Mouse (Mus musculus): Measurements from ENCODE around the gene Ppef1. TPM values are rescaled to one million over a fixed set of nuclear protein-coding genes. Genes with fewer than 3 reads are reported as not detected.
A peak's percentile ranks its signal among the peaks of the same experiment; 100 is the strongest.

Ppef1 gene
- polyA plus RNA-seq, 1 experiment from 2014 or later: 0.06 TPM

DNA sequence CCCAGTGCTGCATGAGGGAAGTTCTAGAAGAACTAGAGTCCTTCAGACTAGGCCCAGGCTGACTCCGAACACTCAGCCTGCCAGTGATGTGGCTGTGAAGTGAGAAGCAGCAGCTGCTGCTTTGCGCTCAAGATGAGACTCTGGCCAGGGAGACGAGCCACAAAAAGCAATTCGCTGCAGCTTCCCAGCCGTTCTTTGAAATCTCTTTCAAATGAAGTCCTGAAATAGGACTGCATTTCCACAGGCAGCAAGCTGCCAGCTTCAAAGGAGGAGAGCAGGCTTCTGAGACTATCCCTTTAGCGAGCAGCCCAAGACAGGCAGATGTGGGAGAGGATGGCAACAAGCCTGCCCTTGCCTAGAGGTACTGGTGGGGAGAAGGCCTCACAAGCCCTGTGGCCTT lies 142.6 kb downstream of the Ppef1 start:
- no peaks in the 10 kb centered on the region for H3K4me1 ChIP-seq
- ATAC-seq (ENCODE audit: borderline replicate concordance, extremely low read depth, low FRiP score, low TSS enrichment): peak; percentile 65; the same call in 1 of the 2 replicates
- H3K27ac ChIP-seq: peak overlapping the region; percentile 61
- H3K4me3 ChIP-seq: no peak overlapping the region
- H3K36me3 ChIP-seq: no peaks in the 10 kb centered on the region
- 66% methylated on average over 6 of the region's 6 CpGs for WGBS
- H3K4me2 ChIP-seq: no peak overlapping the region
- H3K9me3 ChIP-seq: no peaks in the 10 kb centered on the region
- H3K27me3 ChIP-seq: peaks cover 4% of the 10 kb centered on the region; the same call in 1 of the 2 replicates
- H3K9ac ChIP-seq: no peak overlapping the region

DNA sequence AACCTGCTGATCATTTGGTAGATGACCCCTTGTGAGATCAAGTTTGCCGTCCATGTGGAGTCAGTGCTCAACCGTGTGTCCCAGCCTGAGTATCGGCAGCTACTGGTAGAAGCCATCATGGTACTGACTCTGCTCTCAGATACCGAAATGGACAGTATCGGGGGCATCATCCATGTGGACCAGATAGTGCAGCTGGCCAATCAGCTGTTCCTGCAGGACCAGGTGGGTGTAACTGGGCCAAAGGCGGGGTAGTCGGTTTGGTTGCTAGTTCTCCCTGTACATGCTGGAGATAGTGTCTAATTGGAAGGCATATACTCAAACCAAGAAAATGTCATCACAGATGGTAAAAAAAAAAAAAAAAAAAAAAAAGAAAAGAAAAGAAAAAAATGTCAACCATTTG lies 145.4 kb downstream of the Ppef1 start:
- H3K4me1 ChIP-seq: no peaks in the 10 kb centered on the region
- no peak overlapping the region for H3K4me2 ChIP-seq
- 94% methylated on average over 7 of the region's 7 CpGs for WGBS
- no peaks in the 10 kb centered on the region for H3K36me3 ChIP-seq
- H3K9me3 ChIP-seq: no peaks in the 10 kb centered on the region
- H3K4me3 ChIP-seq: no peak overlapping the region
- H3K9ac ChIP-seq: no peak overlapping the region
- H3K27ac ChIP-seq: no peak overlapping the region
- no peaks in the 10 kb centered on the region; the same call in 1 of the 2 replicates for H3K27me3 ChIP-seq
- ATAC-seq (ENCODE audit: borderline replicate concordance, extremely low read depth, low FRiP score, low TSS enrichment): no peak

DNA sequence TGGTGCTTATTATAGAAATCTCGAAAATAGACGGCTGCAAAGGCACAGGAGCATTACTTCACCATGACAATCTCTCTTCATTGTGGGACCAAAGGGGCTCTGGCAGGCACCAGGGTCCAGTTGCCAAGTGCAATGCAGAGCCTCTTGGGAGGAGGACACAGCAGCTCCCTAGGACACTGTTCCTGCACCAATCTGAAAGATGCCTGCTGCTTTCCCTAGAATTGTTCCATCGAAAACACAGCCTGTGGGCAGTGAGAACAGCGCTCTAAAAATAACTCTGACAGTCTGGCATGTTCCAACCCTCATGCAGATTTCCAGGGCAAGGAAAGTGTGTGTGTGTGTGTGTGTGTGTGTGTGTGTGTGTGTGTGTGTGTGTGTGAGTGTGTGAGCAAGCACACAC lies 147.0 kb downstream of the Ppef1 start:
- no peak overlapping the region for H3K9ac ChIP-seq
- H3K4me1 ChIP-seq: no peaks in the 10 kb centered on the region
- no peak for ATAC-seq (ENCODE audit: borderline replicate concordance, extremely low read depth, low FRiP score, low TSS enrichment)
- no peak overlapping the region for H3K4me3 ChIP-seq
- H3K36me3 ChIP-seq: no peaks in the 10 kb centered on the region
- WGBS: 80% methylated on average over 4 of the region's 4 CpGs
- no peak overlapping the region for H3K27ac ChIP-seq
- H3K4me2 ChIP-seq: no peak overlapping the region
- no peaks in the 10 kb centered on the region for H3K9me3 ChIP-seq
- H3K27me3 ChIP-seq: no peaks in the 10 kb centered on the region; the same call in 1 of the 2 replicates

DNA sequence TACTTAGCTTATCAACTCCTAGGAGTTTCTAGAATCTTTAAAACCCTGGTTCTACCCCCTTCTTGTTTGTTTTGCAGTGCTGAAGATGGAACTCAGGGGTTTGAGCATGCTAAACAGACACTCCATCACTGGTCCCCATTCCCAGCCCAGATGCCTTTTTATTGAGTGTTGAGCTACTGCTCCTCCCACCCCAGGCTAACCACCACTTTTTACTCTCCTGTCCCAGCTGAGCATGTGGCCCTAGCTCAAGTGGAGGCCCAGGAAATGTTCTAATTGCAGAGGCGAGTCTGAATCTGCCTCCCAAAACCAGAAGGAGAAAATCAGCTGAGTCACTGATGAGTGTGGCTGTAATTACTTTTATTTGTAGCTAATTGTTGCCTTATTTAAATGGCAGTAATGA lies 150.5 kb downstream of the Ppef1 start:
- no peak overlapping the region for H3K9ac ChIP-seq
- H3K27ac ChIP-seq: no peak overlapping the region
- H3K4me1 ChIP-seq: no peaks in the 10 kb centered on the region
- no peaks in the 10 kb centered on the region for H3K9me3 ChIP-seq
- 59% methylated on average over 1 of the region's 1 CpGs for WGBS
- H3K27me3 ChIP-seq: no peaks in the 10 kb centered on the region; the same call in 1 of the 2 replicates
- no peak overlapping the region for H3K4me3 ChIP-seq
- ATAC-seq (ENCODE audit: borderline replicate concordance, extremely low read depth, low FRiP score, low TSS enrichment): no peak
- no peaks in the 10 kb centered on the region for H3K36me3 ChIP-seq
- no peak overlapping the region for H3K4me2 ChIP-seq

DNA sequence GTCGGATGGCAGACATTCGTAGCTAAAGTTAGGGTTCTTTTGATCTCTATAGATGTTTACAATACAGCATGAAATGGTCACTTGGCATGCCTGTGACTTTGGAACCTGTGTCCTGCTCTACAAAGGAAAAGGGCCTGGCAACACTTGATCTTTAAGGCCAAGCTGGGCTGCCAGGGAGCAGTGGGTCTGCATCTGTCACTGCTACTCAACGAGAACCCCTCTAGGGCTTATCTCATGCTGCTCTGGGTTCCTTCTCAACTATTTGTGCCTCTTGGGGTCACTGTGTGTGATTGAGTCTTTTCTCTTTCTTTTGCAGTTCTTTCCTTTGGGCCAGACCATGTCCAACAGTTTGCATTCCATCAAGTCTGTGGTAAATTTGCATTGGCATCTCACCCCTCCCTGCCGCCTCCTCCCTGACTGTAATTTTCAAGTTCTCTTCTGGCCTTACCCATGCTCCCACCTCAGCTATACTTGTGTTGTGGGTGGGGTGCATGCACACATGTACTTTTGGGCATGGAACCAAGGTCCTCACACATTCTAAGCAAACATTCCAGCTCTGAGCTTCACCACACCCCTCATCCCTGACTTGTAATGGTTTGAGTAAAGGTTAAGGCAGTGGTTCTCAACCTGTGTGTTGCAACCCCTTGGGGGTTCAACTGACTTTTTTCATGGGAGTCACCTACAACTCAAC lies 151.3 kb downstream of the Ppef1 start:
- peak; percentile 66; the same call in 1 of the 2 replicates for ATAC-seq (ENCODE audit: borderline replicate concordance, extremely low read depth, low FRiP score, low TSS enrichment)

DNA sequence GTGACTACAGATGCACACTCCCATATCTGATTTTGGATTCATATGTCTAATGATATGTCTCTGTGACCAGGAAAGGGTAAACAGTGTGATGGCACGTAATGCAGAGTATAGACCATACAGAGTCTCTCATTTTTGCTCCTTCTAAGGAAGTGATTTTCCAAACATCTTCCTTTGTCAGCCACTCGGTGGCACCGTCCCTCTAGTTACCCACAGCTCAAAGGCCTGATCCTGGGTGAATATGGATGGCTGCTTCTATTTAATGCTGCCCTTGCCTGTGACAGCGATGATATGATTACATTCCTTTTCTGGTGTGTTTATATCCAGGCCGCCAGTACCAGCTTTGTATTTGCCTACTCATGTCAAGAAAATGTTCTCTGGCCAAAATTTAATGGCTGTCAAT lies 152.0 kb downstream of the Ppef1 start:
- Histone ChIP-seq H3K4me2 (no peak overlapping the region), H3K27ac (0 out of 2 replicates have a peak overlapping the region, but pooled peaks have one; percentile 53), H3K27me3 (no peaks in the 10 kb centered on the region; the same call in 1 of the 2 replicates), H3K9me3 (no peaks in the 10 kb centered on the region), H3K36me3 (no peaks in the 10 kb centered on the region), H3K4me3 (no peak overlapping the region), H3K9ac (no peak overlapping the region), H3K4me1 (no peaks in the 10 kb centered on the region)
- 47% methylated on average over 5 of the region's 5 CpGs for WGBS
- peak; percentile 56 for ATAC-seq (ENCODE audit: borderline replicate concordance, extremely low read depth, low FRiP score, low TSS enrichment)

More for the DNA sequence above, 151.3 kb downstream of the Ppef1 start:
- Histone ChIP-seq H3K36me3 (no peaks in the 10 kb centered on the region), H3K27me3 (no peaks in the 10 kb centered on the region; the same call in 1 of the 2 replicates), H3K4me1 (no peaks in the 10 kb centered on the region), H3K9ac (no peak overlapping the region), H3K9me3 (no peaks in the 10 kb centered on the region), H3K27ac (peak overlapping the region; percentile 53), H3K4me2 (no peak overlapping the region), H3K4me3 (no peak overlapping the region)
- 62% methylated on average over 4 of the region's 4 CpGs for WGBS

Other genes with a start within 250 kb of the Ppef1 start
- 12.9 and 13.3 TPM in 2 replicates for gene Phka2, start 233.6 kb downstream of the Ppef1 start, polyA plus RNA-seq (2015; fragmentation: Nextera tagmentation; extraction: Ambion mirVana)
- 0.02 TPM in 1 of 2 replicates, not detected in the other for gene Rs1, start 32.2 kb upstream of the Ppef1 start, polyA plus RNA-seq (2015; fragmentation: Nextera tagmentation; extraction: Ambion mirVana)
- 0.18 and 0.26 TPM in 2 replicates for gene Gja6, start 171.3 kb upstream of the Ppef1 start, polyA plus RNA-seq (2015; fragmentation: Nextera tagmentation; extraction: Ambion mirVana)